Mouse (Mus musculus) megakaryocyte-erythroid progenitor cell, adult 5 weeks (primary cell): Measurements from ENCODE around the gene Olfr785. TPM values are rescaled to one million over a fixed set of nuclear protein-coding genes. Genes with fewer than 3 reads are reported as not detected.

ENCODE experiments used
- polyA plus RNA-seq: library from polyadenylated mRNA; stranded (reverse); fragments of >175 nt; gene quantifications from 2 replicates; pipeline ENCODE4 v1.2.3, GENCODE M21; 2012

Olfr785 gene
- polyA plus RNA-seq, result not detected in 2 replicates

GRCm38 (mm10) chr10:129405126-129405525 is at the start of gene Olfr785:
Olfr785 (plus strand) TSS chr10:129405426.

GRCm38 (mm10) chr10:129383783-129384182 is 21.4 kb upstream of the Olfr785 start, which contains the start of gene Olfr784:
Olfr784 (plus strand) TSS chr10:129384083.

DNA sequence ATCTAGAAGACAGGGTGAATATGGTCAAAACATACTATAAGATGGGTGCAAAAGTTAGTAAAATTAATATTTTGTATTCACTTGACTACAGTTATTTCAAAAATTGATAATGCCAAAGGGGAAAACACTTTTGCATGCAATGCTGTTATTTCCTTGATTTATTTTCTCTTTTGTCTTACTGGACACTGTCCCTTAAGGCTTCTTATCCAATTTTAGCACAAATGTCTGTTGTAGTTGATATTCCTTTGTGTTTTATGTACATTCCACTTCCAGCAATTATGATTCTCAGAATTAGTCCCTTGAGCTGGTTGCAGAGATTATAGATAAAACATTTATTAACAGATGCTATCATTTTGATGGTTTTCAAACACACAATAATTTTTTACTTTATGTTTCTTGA is 21.8 kb downstream of the Olfr785 start, which contains the start of gene Olfr786:
Gene Olfr786, plus strand, starts transcription at position 301 of the 400 bp plus-strand sequence.

Other genes with a start within 250 kb of the Olfr785 start
- gene Olfr771, start 240.7 kb upstream of the Olfr785 start, polyA plus RNA-seq, result not detected in 2 replicates
- not detected in 2 replicates for gene Olfr772, start 227.5 kb upstream of the Olfr785 start, polyA plus RNA-seq
- not detected in 2 replicates for gene Olfr773, start 218.0 kb upstream of the Olfr785 start, polyA plus RNA-seq
- gene Olfr774, start 169.2 kb upstream of the Olfr785 start, polyA plus RNA-seq, result not detected in 2 replicates
- not detected in 2 replicates for gene Olfr775, start 157.0 kb upstream of the Olfr785 start, polyA plus RNA-seq
- gene Olfr776, start 146.3 kb upstream of the Olfr785 start, polyA plus RNA-seq, result not detected in 2 replicates
- gene Olfr777, start 133.9 kb upstream of the Olfr785 start, polyA plus RNA-seq, result not detected in 2 replicates
- gene Olfr780, start 87.3 kb upstream of the Olfr785 start, polyA plus RNA-seq, result not detected in 2 replicates
- gene Olfr781, start 76.6 kb upstream of the Olfr785 start, polyA plus RNA-seq, result not detected in 2 replicates
- gene Olfr782, start 56.6 kb upstream of the Olfr785 start, polyA plus RNA-seq, result 0.04 TPM in 1 of 2 replicates, not detected in the other
- not detected in 2 replicates for gene Olfr784, start 21.3 kb upstream of the Olfr785 start, polyA plus RNA-seq
- not detected in 2 replicates for gene Olfr786, start 21.9 kb downstream of the Olfr785 start, polyA plus RNA-seq
- not detected in 2 replicates for gene Olfr787, start 56.4 kb downstream of the Olfr785 start, polyA plus RNA-seq
- gene Olfr788, start 65.6 kb downstream of the Olfr785 start, polyA plus RNA-seq, result not detected in 2 replicates
- not detected in 2 replicates for gene Olfr789, start 79.3 kb downstream of the Olfr785 start, polyA plus RNA-seq
- gene Olfr790, start 93.1 kb downstream of the Olfr785 start, polyA plus RNA-seq, result not detected in 2 replicates
- not detected in 2 replicates for gene Olfr791, start 116.4 kb downstream of the Olfr785 start, polyA plus RNA-seq
- gene Olfr792, start 133.7 kb downstream of the Olfr785 start, polyA plus RNA-seq, result not detected in 2 replicates
- gene Olfr794, start 162.2 kb downstream of the Olfr785 start, polyA plus RNA-seq, result not detected in 2 replicates
- not detected in 2 replicates for gene Olfr796, start 207.1 kb downstream of the Olfr785 start, polyA plus RNA-seq
- not detected in 2 replicates for gene Olfr798, start 222.5 kb downstream of the Olfr785 start, polyA plus RNA-seq
- not detected in 2 replicates for gene Olfr799, start 232.1 kb downstream of the Olfr785 start, polyA plus RNA-seq